Mouse (Mus musculus) lung, adult 18-20 months (tissue): ENCODE measurements around the gene Zc3h12d.
"Not testable (repeated sequence)": the region's sequence is repeated elsewhere in the genome, so short reads cannot be mapped to it uniquely, and the experiment has no call there.

Source experiments
- DNase-seq, 2 experiments: peaks; one replicate each; pipeline ENCODE4 v3.0.0; 2022; ENCODE audit warnings: mixed read lengths in 2 of 2

The Zc3h12d gene

DNA sequence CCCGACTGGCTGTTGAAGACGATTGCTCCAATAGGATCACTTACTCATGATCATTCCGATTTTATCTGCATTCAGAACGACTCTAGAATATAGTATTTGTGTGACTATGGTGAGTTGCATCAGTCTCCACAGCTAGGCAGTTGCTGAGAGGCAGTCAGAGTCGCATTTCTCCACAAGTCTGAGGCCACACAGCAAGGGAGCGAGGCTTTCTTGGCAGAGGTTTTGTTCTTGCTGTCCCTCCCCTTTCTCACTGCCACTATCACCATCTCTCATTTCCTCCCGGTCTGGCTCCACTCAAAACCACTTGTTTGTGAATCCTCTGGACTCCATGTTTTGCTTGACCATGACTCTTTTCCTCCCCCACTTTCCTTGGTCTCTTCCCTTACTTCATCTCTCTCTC, 41.9 kb downstream of the Zc3h12d start:
- no peak for DNase-seq

- DNase-seq = not testable (repeated sequence)
These were observed 48.0 kb downstream of the Zc3h12d start for GRCm38 (mm10) chr10:7880283-7880682.

GRCm38 (mm10) chr10:7881971-7882370, 49.7 kb downstream of the Zc3h12d start:
- DNase-seq = no peak

DNA sequence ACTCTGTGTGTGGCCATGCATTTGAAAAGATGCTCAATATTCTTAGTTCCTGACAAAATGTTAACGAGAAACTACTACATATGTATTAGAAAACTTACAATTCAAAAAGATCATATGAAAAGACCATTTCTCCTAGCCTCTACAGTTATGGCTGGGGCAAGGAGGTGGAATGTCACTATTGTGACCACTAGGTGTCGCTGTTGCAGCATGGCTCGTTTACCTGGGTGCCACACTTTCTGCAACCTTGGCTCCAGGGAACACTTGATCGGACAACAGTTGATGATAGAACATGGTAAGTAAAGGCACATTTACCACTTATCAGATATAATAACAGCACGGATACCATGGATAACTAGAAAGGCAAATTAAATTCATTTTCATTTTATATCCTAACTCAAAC, 51.3 kb downstream of the Zc3h12d start:
- DNase-seq = peak; percentile 54 to 71

- DNase-seq = no peak
These were observed 56.1 kb downstream of the Zc3h12d start for GRCm38 (mm10) chr10:7888256-7888868.

DNA sequence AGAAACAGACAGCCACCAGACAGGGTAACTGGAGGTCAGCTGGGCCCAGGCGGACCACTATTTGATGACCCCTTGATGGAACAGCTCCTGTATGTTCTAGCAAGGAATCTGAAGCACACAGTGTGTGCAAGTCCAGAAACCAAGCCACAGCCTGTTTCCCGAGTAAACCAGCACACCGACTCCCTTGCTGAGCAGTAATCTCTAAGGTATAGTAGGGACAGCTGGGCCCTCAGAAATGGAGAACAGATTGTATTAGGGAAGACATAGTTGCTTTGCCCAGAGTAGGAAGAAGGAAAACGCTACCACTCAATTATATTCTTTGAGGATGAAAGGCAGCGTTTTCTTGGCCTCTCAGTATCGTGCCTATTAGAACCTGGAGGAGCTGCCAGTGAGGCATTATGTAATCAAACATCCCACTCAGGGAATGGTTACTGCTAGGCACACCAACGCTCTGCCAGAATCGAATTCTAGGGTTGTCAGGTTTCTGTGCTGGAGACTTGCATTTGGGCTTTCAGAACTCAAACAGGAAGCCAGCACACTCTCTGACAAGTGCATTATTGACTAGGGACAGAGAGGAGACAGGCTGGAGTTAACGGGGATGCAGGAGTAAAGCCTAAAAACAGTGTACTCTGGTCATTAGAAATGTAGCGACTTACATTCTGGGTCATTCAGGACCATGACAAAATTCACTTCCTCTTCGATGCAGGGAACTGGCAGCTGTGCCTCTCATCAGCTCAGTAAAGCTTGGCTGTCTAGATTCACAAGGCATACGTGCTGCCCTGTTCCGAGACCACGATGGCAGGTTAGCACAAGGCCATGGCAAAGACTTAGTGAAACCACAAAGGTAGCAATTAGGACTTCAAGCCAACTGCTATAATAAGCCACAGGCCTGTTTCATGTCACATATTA, 68.7 kb downstream of the Zc3h12d start:
- no peak for DNase-seq

- DNase-seq = no peak
These were observed 71.9 kb downstream of the Zc3h12d start for GRCm38 (mm10) chr10:7904157-7904556.

GRCm38 (mm10) chr10:7907151-7907550, 74.9 kb downstream of the Zc3h12d start:
- DNase-seq = no peak

GRCm38 (mm10) chr10:7911268-7911667, 79.0 kb downstream of the Zc3h12d start:
- DNase-seq = no peak
